Mouse (Mus musculus): ENCODE results near the gene Slc35f4.

- no peak for TF ChIP-seq GATA1 (IDR thresholded peaks at IDR 0.05; ENCODE audit: low read length)
- no peak for TF ChIP-seq TAL1 (IDR thresholded peaks at IDR 0.05; ENCODE audit: low read length)
Observed at GRCm38 (mm10) chr14:49348164-49348896, 177.5 kb downstream of the Slc35f4 start.
